In genomic region chr12:78332107-78332506, GRCm38 (mm10) we compare ENCODE assay signal across 9 mouse cellular contexts.
A peak's percentile ranks its signal among the peaks of the same experiment; 100 is the strongest.
DNase-seq lines count a peak whose midpoint lies in the region; ATAC-seq and TF ChIP-seq lines count a peak whose summit lies in the region.
"Had no signal": no experiment of that assay in that cellular context is flagged by ENCODE, and none has a peak within 500 bp of the region (broad histone marks: within the 10 kb centered on the region; RNA-seq: fewer than 3 reads in every experiment).

No protein-coding gene starts in this region.

- 51% methylated on average over 3 of the region's 3 CpGs for WGBS in liver, embryonic 14.5 days (ENCODE audit: insufficient replicate concordance)

- DNase-seq in heart, postnatal 10 days = peak; percentile 50 to 62
- DNase-seq in heart, adult 11 months = no peak
- peak; percentile 53 for DNase-seq in R1 (ENCODE audit: low read depth, low spot score)
- peak; percentile 77 to 79 for DNase-seq in cerebellum, postnatal 14 days
- peak; percentile 23 to 64 for DNase-seq in frontal cortex, postnatal 10 days (ENCODE audit: low spot score in 2 of 2)
- DNase-seq in kidney, postnatal 14 days = peak; percentile 73
- DNase-seq in liver, embryonic 14.5 days (ENCODE audit: low read depth in 3 of 3, low spot score in 3 of 3) = peak; percentile 6 to 14 (median 12)
- DNase-seq in right cerebral cortex, adult 2 months (ENCODE audit: low spot score in 2 of 2) = peak; percentile 74 to 86

- no peak overlapping the region for H3K27ac ChIP-seq in liver, embryonic 14.5 days
- H3K27ac ChIP-seq: lung, embryonic 15.5 days had no signal

- no peaks in the 10 kb centered on the region for H3K36me3 ChIP-seq in liver, embryonic 14.5 days (replicated peaks; ENCODE audit: control insufficient read depth, insufficient read depth, low read depth)
- H3K36me3 ChIP-seq: lung, embryonic 15.5 days had no signal

- no peak overlapping the region for H3K9ac ChIP-seq in liver, embryonic 14.5 days (replicated peaks)
- H3K9ac ChIP-seq: lung, embryonic 15.5 days had no signal

- peaks cover 0 to 8% of the 10 kb centered on the region in 2 experiments for H3K4me1 ChIP-seq in liver, embryonic 14.5 days (replicated peaks; ENCODE audit: control insufficient read depth in 2 of 2, insufficient read depth in 2 of 2, low read length in 1 of 2)
- H3K4me1 ChIP-seq: lung, embryonic 15.5 days had no signal

- no peak overlapping the region for H3K4me2 ChIP-seq in liver, embryonic 14.5 days (ENCODE audit: low read depth)
- H3K4me2 ChIP-seq: lung, embryonic 15.5 days had no signal

- peak; percentile 41; the same call in 1 of the 2 replicates for TF ChIP-seq CTCF in liver, embryonic 14.5 days (IDR thresholded peaks at IDR 0.05; ENCODE audit: low read depth)

- intact Hi-C loops in heart, postnatal 10 days (cut with DNase I) = loop anchor here (10.0 kb wide), 1 partner anchor 267 kb away; no protein-coding TSS in a partner anchor

- no peak overlapping the region for H3K4me3 ChIP-seq in liver, embryonic 14.5 days (ENCODE audit: insufficient read depth in 1 of 2, low read depth in 2 of 2, low read length in 2 of 2)
- H3K4me3 ChIP-seq: lung, embryonic 15.5 days had no signal

- H3K27me3 ChIP-seq in liver, embryonic 14.5 days (ENCODE audit: control insufficient read depth, insufficient read depth, low read length) = no peaks in the 10 kb centered on the region
- H3K27me3 ChIP-seq: lung, embryonic 15.5 days had no signal

- no peaks in the 10 kb centered on the region for H3K9me3 ChIP-seq in liver, embryonic 14.5 days (ENCODE audit: control insufficient read depth, low read length)
- H3K9me3 ChIP-seq: lung, embryonic 15.5 days had no signal

- no peak for ATAC-seq in liver, embryonic 14.5 days (ENCODE audit: insufficient read depth)

- TF ChIP-seq EP300 in liver, embryonic 14.5 days (IDR thresholded peaks at IDR 0.05; ENCODE audit: low read depth) = no peak
